Mouse (Mus musculus) bone marrow macrophage, adult 2 months (primary cell): Measurements from ENCODE around the gene Ezr.
"Not testable (repeated sequence)": the region's sequence is repeated elsewhere in the genome, so short reads cannot be mapped to it uniquely, and the experiment has no call there.

Source experiments
- CTCF ChIP-seq: IDR thresholded peaks from 2 replicates; pipeline ENCODE4 v1.5.1; 2012; ENCODE audit warnings: low read depth, mild to moderate bottlenecking, low read length, moderate library complexity
- POLR2A ChIP-seq: IDR thresholded peaks from 2 replicates; pipeline ENCODE4 v1.6.1; 2012; ENCODE audit warnings: mild to moderate bottlenecking, low read depth, low read length, borderline replicate concordance

- TF ChIP-seq POLR2A, CTCF: not testable (repeated sequence)
Observed at GRCm38 (mm10) chr17:6695712-6696111, 86.9 kb downstream of the Ezr start.
